Mouse (Mus musculus) heart, embryonic 16.5 days (tissue): ENCODE results near the gene Lama2. TPM values are rescaled to one million over a fixed set of nuclear protein-coding genes. Genes with fewer than 3 reads are reported as not detected.
"Not testable (repeated sequence)": the region's sequence is repeated elsewhere in the genome, so short reads cannot be mapped to it uniquely, and the experiment has no call there.

ENCODE experiments used
- ATAC-seq: fragments of 200-750 bp; cut with Nextera tagmentation; replicated peaks from 2 replicates; pipeline ENCODE4 v1.8.0; 2017; ENCODE audit warnings: moderate number of reproducible peaks; ENCODE audit not compliant: insufficient read depth, low FRiP score; ENCODE audit errors: extremely low read depth
- H3K27ac ChIP-seq: fragments of 300-500 bp; sonication (generic); 2 replicates; pipeline ENCODE4 v1.5.1; 2014; ENCODE audit warnings: mild to moderate bottlenecking, low read length, control low read depth, moderate library complexity
- H3K27me3 ChIP-seq: fragments of 300-500 bp; sonication (generic); 2 replicates; pipeline ENCODE4 v1.6.1; 2014; ENCODE audit warnings: low read length, mixed read lengths; ENCODE audit not compliant: control insufficient read depth, insufficient read depth
- H3K36me3 ChIP-seq: fragments of 300-500 bp; sonication (generic); 2 replicates; pipeline ENCODE4 v1.6.1; 2014; ENCODE audit not compliant: control insufficient read depth, insufficient read depth
- H3K4me1 ChIP-seq: fragments of 300-500 bp; sonication (generic); 2 replicates; pipeline ENCODE4 v1.6.1; 2014; ENCODE audit warnings: low read length, mixed read lengths; ENCODE audit not compliant: control insufficient read depth, insufficient read depth
- H3K4me2 ChIP-seq: fragments of 300-500 bp; sonication (generic); 2 replicates; pipeline ENCODE4 v1.6.1; 2014; ENCODE audit warnings: low read depth, mild to moderate bottlenecking, control low read depth, low read length
- H3K4me3 ChIP-seq: fragments of 300-500 bp; sonication (generic); 2 replicates; pipeline ENCODE4 v1.5.1; 2014; ENCODE audit warnings: mild to moderate bottlenecking, control low read depth, low read length
- H3K9ac ChIP-seq: fragments of 300-500 bp; sonication (generic); 2 replicates; pipeline ENCODE4 v1.6.1; 2014; ENCODE audit warnings: low read length, control low read depth
- H3K9me3 ChIP-seq: fragments of 300-500 bp; sonication (generic); replicated peaks from 2 replicates; pipeline ENCODE4 v1.6.1; 2016; ENCODE audit warnings: low read length; ENCODE audit not compliant: control insufficient read depth
- WGBS: fragments of 180-500 bp; shearing (Covaris S2); extraction: QIAGEN DNeasy Blood & Tissue Kit; methylation state at CpG from one replicate; pipeline ENCODE4 v1.1.7; 2014; 5-methylcytosine and 5-hydroxymethylcytosine counted together
- polyA plus RNA-seq: library from polyadenylated mRNA; unstranded; fragments of >200 nt; fragmentation: Nextera tagmentation; extraction: Ambion mirVana; gene quantifications from 2 replicates; pipeline ENCODE4 v1.2.1, GENCODE M21; 2015

Lama2 gene
- polyA plus RNA-seq, 1 experiment from 2014 or later, result 20.3 TPM

DNA sequence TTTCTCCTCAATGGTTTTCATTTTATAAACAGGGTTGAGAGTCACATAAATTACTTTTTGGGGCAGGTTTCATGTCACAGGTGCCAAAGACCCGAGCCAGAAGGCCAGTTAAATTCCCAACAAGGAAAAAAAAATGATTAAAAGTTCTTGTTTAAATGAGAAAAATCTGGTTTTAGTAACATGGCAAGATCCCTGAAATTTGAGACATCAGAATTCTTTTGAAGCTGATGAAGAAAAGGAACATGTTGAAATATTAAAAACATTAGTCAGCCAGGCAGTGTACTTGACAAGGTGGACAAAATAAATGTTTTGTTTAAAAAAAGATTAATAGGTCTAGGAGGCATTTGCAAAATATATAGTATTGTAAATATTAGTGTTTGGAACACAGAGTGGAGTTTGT lies 634.1 kb downstream of the Lama2 start:
- Histone ChIP-seq H3K27ac (no peak overlapping the region), H3K27me3 (no peaks in the 10 kb centered on the region), H3K9ac (no peak overlapping the region), H3K4me3 (no peak overlapping the region), H3K4me2 (no peak overlapping the region), H3K9me3 (no peaks in the 10 kb centered on the region), H3K36me3 (no peaks in the 10 kb centered on the region), H3K4me1 (no peaks in the 10 kb centered on the region)
- WGBS, result 56% methylated on average over 1 of the region's 1 CpGs
- ATAC-seq, result no peak

DNA sequence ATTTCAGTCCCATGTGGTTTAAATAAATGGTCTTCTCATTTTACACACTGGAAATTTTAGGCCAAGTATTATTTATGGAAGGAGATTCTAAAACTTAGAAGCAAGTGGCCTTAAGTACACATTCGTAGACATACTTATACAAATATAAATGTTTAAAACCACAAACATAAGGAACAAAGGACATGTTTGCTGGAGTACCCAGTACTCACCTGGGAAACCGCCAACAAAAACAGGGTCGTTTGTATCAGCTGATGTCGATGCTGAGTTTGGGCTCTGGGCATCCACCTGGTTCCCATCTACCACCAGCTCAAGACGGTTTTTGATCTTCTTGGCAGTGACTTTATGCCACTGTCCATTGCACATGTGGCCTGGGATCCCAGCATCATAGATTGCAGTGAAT lies 635.5 kb downstream of the Lama2 start:
- not testable (repeated sequence) for H3K4me1 ChIP-seq, H3K4me3 ChIP-seq, H3K9ac ChIP-seq, ATAC-seq, H3K36me3 ChIP-seq, H3K27me3 ChIP-seq, H3K27ac ChIP-seq, H3K9me3 ChIP-seq, H3K4me2 ChIP-seq
- 78% methylated on average over 5 of the region's 5 CpGs for WGBS

DNA sequence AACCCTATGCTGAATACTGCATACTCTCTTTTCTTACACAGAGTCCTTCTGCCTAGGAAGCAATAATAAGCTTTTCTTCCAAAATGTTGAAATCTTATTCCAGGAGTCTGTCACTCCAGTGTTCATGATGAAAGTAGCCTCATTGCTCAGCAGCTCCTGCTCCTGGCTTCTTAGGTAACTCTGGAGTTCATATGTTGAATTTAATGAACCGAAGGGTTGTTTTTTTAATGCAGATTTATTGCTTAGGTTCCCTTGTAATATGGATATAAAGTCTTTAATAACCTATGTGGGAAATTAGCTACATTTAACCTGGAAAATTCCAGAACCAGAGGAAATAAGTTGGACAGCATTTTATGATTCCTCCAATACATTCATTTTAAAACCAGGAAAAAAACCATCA lies 636.0 kb downstream of the Lama2 start:
- ATAC-seq, result no peak
- Histone ChIP-seq H3K27ac (no peak overlapping the region), H3K36me3 (no peaks in the 10 kb centered on the region), H3K4me3 (no peak overlapping the region), H3K9ac (no peak overlapping the region), H3K4me1 (no peaks in the 10 kb centered on the region), H3K27me3 (no peaks in the 10 kb centered on the region), H3K4me2 (no peak overlapping the region), H3K9me3 (no peaks in the 10 kb centered on the region)
- WGBS, result 83% methylated on average over 1 of the region's 1 CpGs

DNA sequence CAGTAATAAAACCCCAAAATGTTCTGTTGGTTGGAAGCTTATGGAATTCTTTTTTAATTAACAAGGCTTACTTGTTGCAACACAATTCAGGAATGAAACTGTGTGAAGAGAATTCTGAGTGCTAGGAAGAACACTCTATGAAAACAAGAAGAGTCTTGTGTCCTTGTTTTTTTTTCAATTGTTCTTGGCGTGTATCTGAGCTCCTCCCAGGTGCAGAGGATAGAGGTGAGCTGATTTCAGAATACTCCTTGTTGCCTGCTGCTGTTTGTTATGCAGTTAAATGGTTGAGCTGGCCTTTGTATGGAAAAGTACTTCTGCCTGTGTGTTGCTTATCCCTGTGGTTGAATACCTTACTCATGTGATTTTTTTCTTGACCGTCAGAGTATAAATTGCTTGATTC lies 636.9 kb downstream of the Lama2 start:
- Histone ChIP-seq H3K27ac (no peak overlapping the region), H3K4me1 (no peaks in the 10 kb centered on the region), H3K9ac (no peak overlapping the region), H3K27me3 (no peaks in the 10 kb centered on the region), H3K36me3 (no peaks in the 10 kb centered on the region), H3K4me2 (no peak overlapping the region), H3K9me3 (no peaks in the 10 kb centered on the region), H3K4me3 (no peak overlapping the region)
- no peak for ATAC-seq
- 79% methylated on average over 2 of the region's 2 CpGs for WGBS

DNA sequence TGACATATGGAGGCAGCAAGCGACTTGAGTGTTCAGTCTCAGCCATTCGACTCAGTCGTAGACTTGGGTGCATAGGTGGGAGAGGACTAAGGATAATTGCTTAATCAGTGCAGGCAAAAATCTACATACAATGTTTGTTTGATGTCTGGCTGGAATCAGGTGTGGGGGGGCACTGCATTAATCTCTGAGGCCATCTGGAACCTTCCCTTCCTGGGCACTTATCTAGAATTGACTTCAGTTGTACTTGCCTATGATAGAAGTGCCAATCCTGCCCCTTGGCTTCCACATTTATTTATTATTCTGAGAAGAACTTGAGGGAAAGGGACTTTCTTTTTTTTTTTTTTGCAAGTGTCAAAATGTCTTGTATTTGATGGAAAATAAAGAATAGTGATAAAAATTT lies 644.2 kb downstream of the Lama2 start:
- H3K27me3 ChIP-seq, result no peaks in the 10 kb centered on the region
- H3K4me1 ChIP-seq, result no peaks in the 10 kb centered on the region
- H3K9ac ChIP-seq, result no peak overlapping the region
- no peak overlapping the region for H3K4me3 ChIP-seq
- 86% methylated on average over 3 of the region's 3 CpGs for WGBS
- no peak overlapping the region for H3K4me2 ChIP-seq
- ATAC-seq, result no peak
- H3K27ac ChIP-seq, result no peak overlapping the region
- no peaks in the 10 kb centered on the region for H3K36me3 ChIP-seq
- H3K9me3 ChIP-seq, result no peaks in the 10 kb centered on the region

DNA sequence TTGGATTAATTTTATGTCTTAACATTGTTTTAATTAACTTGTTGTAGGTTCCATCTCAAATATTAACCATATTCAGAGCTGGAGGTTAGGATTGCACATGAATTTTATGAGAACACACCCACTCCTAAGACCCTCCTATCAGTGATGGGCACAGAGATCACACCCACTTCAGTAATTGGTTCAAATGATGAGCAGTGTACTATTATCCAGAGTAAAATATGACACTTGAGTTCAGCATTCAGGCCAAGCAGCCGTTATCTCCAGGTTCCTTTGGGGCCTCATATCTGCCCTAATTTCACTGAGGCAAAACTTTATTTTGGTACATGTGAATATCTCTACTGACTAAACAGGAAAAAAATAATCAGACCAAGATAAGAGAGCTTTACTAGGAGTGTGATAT lies 645.3 kb downstream of the Lama2 start:
- Histone ChIP-seq H3K36me3 (no peaks in the 10 kb centered on the region), H3K4me1 (no peaks in the 10 kb centered on the region), H3K9ac (no peak overlapping the region), H3K27me3 (no peaks in the 10 kb centered on the region), H3K27ac (no peak overlapping the region), H3K4me3 (no peak overlapping the region), H3K9me3 (no peaks in the 10 kb centered on the region), H3K4me2 (no peak overlapping the region)
- WGBS, result 47% methylated on average over 1 of the region's 1 CpGs
- ATAC-seq, result no peak

DNA sequence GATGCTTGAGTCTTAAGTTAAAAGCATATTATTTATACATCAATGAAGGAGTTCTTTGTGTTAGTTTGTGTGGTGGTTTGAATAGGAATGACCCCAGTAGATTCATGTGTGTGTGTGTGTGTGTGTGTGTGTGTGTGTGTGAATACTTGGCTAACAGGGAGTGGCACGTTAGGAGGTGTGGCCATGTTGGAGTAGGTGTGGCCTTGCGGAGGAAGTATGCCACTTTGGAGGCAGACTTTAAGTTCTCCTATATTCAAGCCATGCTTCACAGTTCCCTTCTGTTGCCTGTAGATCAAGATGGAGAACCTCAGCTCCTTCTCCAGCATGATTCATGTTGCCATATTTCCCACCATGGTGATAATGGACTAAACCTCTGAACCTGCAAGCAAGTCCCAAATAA lies 646.0 kb downstream of the Lama2 start:
- no peaks in the 10 kb centered on the region for H3K9me3 ChIP-seq
- ATAC-seq, result no peak
- WGBS, result 83% methylated on average over 2 of the region's 2 CpGs

DNA sequence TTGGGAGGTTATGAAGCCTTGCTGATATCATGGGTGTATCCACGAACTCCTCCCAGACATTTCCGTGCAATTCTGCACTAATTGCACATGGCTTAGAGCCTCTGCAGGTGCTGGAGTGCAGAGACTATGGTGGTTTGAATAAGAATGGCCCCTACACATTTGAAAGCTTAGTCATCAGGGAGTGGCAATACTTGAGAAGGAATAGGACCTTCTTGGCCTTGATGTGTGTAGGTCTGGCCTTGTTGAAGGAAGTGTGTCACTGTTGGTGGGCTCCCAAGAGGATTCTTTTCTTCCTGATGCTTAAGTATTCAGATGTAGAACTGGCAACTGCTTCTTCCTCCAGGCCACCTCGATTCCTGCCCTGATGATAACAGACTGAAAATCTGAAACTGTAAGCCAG lies 661.0 kb downstream of the Lama2 start:
- 73% methylated on average over 3 of the region's 3 CpGs for WGBS
- Histone ChIP-seq H3K9me3 (no peaks in the 10 kb centered on the region), H3K27me3 (no peaks in the 10 kb centered on the region), H3K4me1 (no peaks in the 10 kb centered on the region), H3K27ac (no peak overlapping the region), H3K9ac (no peak overlapping the region), H3K4me2 (no peak overlapping the region), H3K36me3 (no peaks in the 10 kb centered on the region), H3K4me3 (no peak overlapping the region)
- ATAC-seq, result no peak

More for the DNA sequence above, 646.0 kb downstream of the Lama2 start:
- Histone ChIP-seq H3K27me3 (no peaks in the 10 kb centered on the region), H3K36me3 (no peaks in the 10 kb centered on the region), H3K9ac (no peak overlapping the region), H3K4me2 (no peak overlapping the region), H3K4me1 (no peaks in the 10 kb centered on the region), H3K27ac (no peak overlapping the region), H3K4me3 (no peak overlapping the region)

DNA sequence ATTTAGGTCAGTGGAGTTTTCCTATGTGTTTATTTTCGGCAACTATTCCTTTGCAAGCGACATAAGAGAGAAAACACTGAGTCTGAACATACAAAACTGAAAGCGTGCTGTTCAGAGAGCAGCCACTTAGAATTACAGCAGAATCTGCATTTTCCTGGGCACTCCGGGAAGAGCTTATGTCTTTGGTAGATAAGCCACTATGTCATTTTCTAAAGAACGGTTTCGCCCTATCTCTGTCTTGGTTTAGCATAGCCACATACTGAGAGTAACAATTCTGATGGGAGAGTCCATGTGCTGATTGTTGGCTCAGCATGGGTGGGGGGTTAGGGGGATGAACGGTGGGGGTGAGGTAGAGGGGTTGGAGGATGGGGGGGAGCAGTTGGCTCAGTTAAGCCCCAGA lies 669.1 kb downstream of the Lama2 start:
- Histone ChIP-seq H3K4me3 (no peak overlapping the region), H3K36me3 (no peaks in the 10 kb centered on the region), H3K27me3 (no peaks in the 10 kb centered on the region), H3K4me1 (no peaks in the 10 kb centered on the region), H3K9ac (no peak overlapping the region), H3K27ac (no peak overlapping the region), H3K4me2 (no peak overlapping the region), H3K9me3 (no peaks in the 10 kb centered on the region)
- 68% methylated on average over 7 of the region's 7 CpGs for WGBS
- ATAC-seq, result no peak

DNA sequence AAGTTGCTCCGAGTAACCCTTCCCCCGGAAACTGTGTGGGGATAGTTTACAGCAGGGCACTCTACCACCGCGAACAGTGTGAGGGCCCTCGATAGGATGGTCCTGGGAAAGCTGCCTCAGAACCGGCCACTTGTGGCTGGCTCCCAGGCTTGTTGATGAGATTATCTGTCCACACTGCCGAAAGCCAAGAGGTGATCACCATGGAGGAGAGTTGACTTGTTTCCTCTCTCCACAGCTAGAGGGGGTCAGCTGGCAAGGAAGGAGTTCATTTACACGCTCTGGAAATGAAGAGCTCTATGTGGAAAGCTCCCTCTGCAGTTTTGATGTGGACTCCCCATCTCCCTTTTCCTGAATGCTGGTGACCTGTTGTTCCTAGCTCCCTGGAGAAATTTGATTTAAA lies 669.9 kb downstream of the Lama2 start:
- no peak overlapping the region for H3K4me2 ChIP-seq

More for the DNA sequence above, 669.9 kb downstream of the Lama2 start:
- WGBS, result 54% methylated on average over 8 of the region's 8 CpGs
- no peak overlapping the region for H3K27ac ChIP-seq
- H3K9me3 ChIP-seq, result no peaks in the 10 kb centered on the region
- no peak overlapping the region for H3K9ac ChIP-seq
- no peaks in the 10 kb centered on the region for H3K27me3 ChIP-seq
- H3K4me1 ChIP-seq, result no peaks in the 10 kb centered on the region
- no peak overlapping the region for H3K4me3 ChIP-seq
- H3K36me3 ChIP-seq, result no peaks in the 10 kb centered on the region
- no peak for ATAC-seq
